Comparison of ENCODE assay signal across 9 mouse cellular contexts in genomic region chr7:29511598-29512275, GRCm38 (mm10). TPM values are rescaled to one million over a fixed set of nuclear protein-coding genes. Genes with fewer than 3 reads are reported as not detected.
DNase-seq lines count a peak whose midpoint lies in the region; ATAC-seq lines count a peak whose summit lies in the region.
"Had no signal": no experiment of that assay in that cellular context is flagged by ENCODE, and none has a peak within 500 bp of the region (broad histone marks: within the 10 kb centered on the region; RNA-seq: fewer than 3 reads in every experiment).

No protein-coding gene starts in this region.

- peak overlapping the region; percentile 37; the same call in 1 of the 2 replicates for H3K27ac ChIP-seq in midbrain, embryonic 14.5 days (replicated peaks; ENCODE audit: low read depth, low read length)
- no peak overlapping the region for H3K27ac ChIP-seq in midbrain, embryonic 16.5 days (ENCODE audit: low read length)

- H3K9me3 ChIP-seq in midbrain, embryonic 14.5 days (ENCODE audit: control insufficient read depth, low read length) = no peaks in the 10 kb centered on the region
- H3K9me3 ChIP-seq in midbrain, embryonic 16.5 days (replicated peaks; ENCODE audit: control insufficient read depth, low read length, poor library complexity, severe bottlenecking) = no peaks in the 10 kb centered on the region

- H3K4me2 ChIP-seq in midbrain, embryonic 14.5 days (ENCODE audit: low read length) = no peak overlapping the region
- H3K4me2 ChIP-seq in midbrain, embryonic 16.5 days (ENCODE audit: low read length) = no peak overlapping the region

- H3K36me3 ChIP-seq in midbrain, embryonic 14.5 days (ENCODE audit: control insufficient read depth, insufficient read depth, low read length) = no peaks in the 10 kb centered on the region
- no peaks in the 10 kb centered on the region for H3K36me3 ChIP-seq in midbrain, embryonic 16.5 days (ENCODE audit: control insufficient read depth, insufficient read depth, low read length)

- H3K27me3 ChIP-seq in midbrain, embryonic 14.5 days (ENCODE audit: control insufficient read depth, insufficient read depth, low read length) = no peaks in the 10 kb centered on the region
- H3K27me3 ChIP-seq in midbrain, embryonic 16.5 days (ENCODE audit: control insufficient read depth, insufficient read depth, low read depth, low read length) = no peaks in the 10 kb centered on the region

- DNase-seq in frontal cortex, postnatal 10 days (ENCODE audit: low spot score in 2 of 2) = no peak
- no peak for DNase-seq in midbrain, embryonic 14.5 days
- no peak for DNase-seq in embryo, embryonic 9.5 days (ENCODE audit: extremely low spot score)
- DNase-seq in gastrocnemius, postnatal 25 days = no peak
- DNase-seq: kidney, adult 8-10 months had no signal

- peak; percentile 47; the same call in 1 of the 2 replicates for ATAC-seq in frontal cortex, adult (ENCODE audit: low TSS enrichment)
- no peak for ATAC-seq in midbrain, embryonic 14.5 days (ENCODE audit: low FRiP score, low TSS enrichment)
- ATAC-seq in midbrain, embryonic 16.5 days = no peak
- ATAC-seq in hematopoietic stem cell, adult 5-6 weeks (replicated peaks in 1 of 2; ENCODE audit: insufficient read depth in 1 of 2, low FRiP score in 2 of 2, low TSS enrichment in 1 of 2, low read depth in 1 of 2, poor library complexity in 2 of 2, severe bottlenecking in 2 of 2) = peak; percentile 80 to 88
- peak; percentile 86 for ATAC-seq in megakaryocyte progenitor cell, adult 5-6 weeks (replicated peaks; ENCODE audit: poor library complexity)

- H3K4me1 ChIP-seq in midbrain, embryonic 14.5 days (ENCODE audit: control insufficient read depth, insufficient read depth, low read length) = peaks cover 19% of the 10 kb centered on the region
- H3K4me1 ChIP-seq in midbrain, embryonic 16.5 days (ENCODE audit: control insufficient read depth, insufficient read depth, low read length) = peaks cover 17% of the 10 kb centered on the region

- H3K9ac ChIP-seq in midbrain, embryonic 14.5 days (replicated peaks; ENCODE audit: low read length) = no peak overlapping the region; the same call in 1 of the 2 replicates
- no peak overlapping the region for H3K9ac ChIP-seq in midbrain, embryonic 16.5 days (ENCODE audit: low read depth, low read length)

- 60% methylated on average over 9 of the region's 9 CpGs for WGBS in midbrain, embryonic 14.5 days
- WGBS in midbrain, embryonic 16.5 days = 52% methylated on average over 9 of the region's 9 CpGs

- H3K4me3 ChIP-seq in midbrain, embryonic 14.5 days (replicated peaks; ENCODE audit: low read depth, low read length) = no peak overlapping the region
- no peak overlapping the region for H3K4me3 ChIP-seq in midbrain, embryonic 16.5 days (ENCODE audit: low read depth, low read length)

RNA-seq across cellular contexts. Expression of gene Sipa1l3, which starts 6.7 kb away (rescaled TPM):
- 16.1 and 17.6 TPM in 2 replicates for polyA plus RNA-seq in midbrain, embryonic 14.5 days (2014; fragmentation: Nextera tagmentation; extraction: Ambion mirVana)
- 17.3 and 17.8 TPM in 2 replicates for polyA plus RNA-seq in midbrain, embryonic 16.5 days (2015; fragmentation: Nextera tagmentation; extraction: Ambion mirVana)
- 10.7 and 15.5 TPM in 2 replicates for total RNA-seq in hematopoietic stem cell, adult 5-6 weeks (2017)
- 28.2 and 34.2 TPM in 2 replicates for total RNA-seq in megakaryocyte progenitor cell, adult 5-6 weeks (2015)
- total RNA-seq in megakaryocyte progenitor cell, adult 5-6 weeks (2017) = 5.4 and 8.3 TPM in 2 replicates
- total RNA-seq in gastrocnemius, postnatal 25 days (2021) = 1 to 10 TPM; 7.3 to 8.1 TPM

Comparison
In these comparisons a context has a peak if more than half of its experiments do, and no peak if none do; other contexts are left out.
1. ATAC-seq: peak in frontal cortex, adult (single experiment), hematopoietic stem cell, adult 5-6 weeks (2 of 2) and megakaryocyte progenitor cell, adult 5-6 weeks (single experiment); none in midbrain, embryonic 14.5 days (single experiment) and midbrain, embryonic 16.5 days (single experiment).